Mouse (Mus musculus) urinary bladder, adult 18-20 months (tissue): ENCODE measurements around the gene Hs6st3.

Experiments used
- DNase-seq, 2 experiments: peaks; one replicate each; pipeline ENCODE4 v3.0.0; 2022; ENCODE audit warnings: low spot score in 2 of 2, mixed read lengths in 2 of 2

Gene Hs6st3

DNA sequence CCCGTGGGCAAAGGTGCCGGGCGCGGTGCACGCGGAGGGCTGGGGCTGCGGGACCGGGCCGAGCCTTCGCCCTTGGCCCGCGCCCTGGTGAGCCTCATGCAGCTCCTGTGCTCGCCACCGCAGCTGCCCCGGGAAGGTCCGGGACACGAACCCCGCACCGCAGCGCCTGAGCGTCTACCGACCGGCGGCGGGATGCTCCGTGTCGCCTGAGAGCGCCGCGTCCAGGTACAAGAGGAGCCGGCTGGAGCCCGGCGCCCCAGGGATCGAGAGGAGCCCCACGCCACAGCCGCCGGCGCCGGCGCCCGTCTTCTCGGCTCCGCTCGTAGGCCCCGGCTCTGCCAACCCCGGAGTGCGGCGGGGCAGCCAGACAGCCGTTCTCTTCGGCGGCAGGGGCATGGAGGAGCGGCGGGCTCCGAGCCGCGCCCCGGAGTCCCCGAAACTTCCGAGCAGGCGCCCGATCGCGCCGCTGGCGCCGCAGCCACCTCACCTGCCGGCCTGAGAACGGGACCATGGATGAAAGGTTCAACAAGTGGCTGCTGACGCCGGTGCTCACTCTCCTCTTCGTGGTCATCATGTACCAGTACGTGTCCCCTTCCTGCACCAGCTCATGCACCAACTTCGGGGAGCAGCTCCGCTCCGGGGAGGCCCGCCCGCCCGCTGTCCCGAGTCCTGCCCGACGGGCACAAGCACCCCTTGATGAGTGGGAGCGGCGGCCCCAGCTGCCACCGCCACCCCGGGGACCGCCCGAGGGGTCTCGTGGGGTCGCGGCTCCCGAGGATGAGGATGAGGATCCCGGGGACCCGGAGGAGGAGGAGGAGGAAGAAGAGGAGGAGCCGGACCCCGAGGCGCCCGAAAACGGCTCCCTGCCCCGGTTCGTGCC lies at the start of gene Hs6st3:
Hs6st3 (plus strand) TSS at position 436 of the 880 bp plus-strand sequence.
- DNase-seq, result peak in 1 of 2 experiments; percentile 8

DNA sequence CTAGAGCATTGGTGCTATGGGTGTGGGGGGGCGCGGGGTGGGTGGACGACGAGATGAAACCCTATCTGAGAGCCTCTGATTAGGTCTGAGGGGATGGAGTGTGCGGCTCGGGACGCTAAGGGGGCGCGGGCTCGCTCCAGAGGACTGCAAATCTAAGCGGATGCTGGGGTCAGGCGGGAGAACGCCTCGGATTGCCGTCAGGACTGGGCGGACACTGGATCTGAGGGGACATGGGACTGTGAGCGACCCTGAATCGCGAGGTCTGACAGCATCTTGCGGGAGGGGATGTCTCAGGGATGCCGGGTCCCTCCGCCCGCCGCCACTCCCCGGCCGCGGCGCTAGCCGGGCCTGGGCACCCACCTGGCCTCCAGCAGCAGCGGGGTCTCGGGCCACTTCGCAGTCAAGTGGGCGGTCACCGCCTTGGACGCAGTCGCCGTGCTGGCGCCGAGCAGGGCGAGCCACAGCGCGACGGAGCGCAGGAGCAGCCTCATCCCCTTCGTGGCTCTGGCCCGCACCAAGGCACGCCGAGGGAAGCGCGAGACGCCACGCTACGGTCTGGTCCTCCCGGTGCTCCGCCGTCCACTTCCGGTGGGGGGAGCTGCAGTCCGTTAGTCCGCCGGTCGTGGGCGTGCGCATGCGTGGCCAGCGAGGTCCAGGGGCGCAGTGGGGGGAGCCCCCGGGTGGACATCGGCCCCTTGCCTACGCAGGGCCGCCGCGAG lies 39.1 kb upstream of the Hs6st3 start, which contains the start of gene Uggt2:
Uggt2 (minus strand) TSS at position 580 of the 719 bp plus-strand sequence.
- DNase-seq, result peak; percentile 57 to 58

DNA sequence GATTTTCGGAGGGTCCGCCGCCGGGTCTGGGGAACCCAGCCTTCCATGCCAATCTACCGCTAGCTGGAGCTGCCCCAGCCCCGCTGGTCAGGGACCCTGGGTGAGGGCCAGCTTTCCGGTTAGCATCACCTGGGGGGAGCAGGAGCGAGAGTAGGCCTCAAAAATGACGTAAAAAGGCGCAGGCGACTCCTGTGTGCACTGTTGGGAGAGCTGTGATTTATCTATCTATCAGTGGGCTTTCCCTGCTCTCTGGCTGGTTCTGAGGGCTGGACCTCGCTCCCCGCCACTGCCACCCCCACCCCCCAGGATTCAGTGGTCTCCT lies 38.6 kb upstream of the Hs6st3 start:
- DNase-seq, result no peak

DNA sequence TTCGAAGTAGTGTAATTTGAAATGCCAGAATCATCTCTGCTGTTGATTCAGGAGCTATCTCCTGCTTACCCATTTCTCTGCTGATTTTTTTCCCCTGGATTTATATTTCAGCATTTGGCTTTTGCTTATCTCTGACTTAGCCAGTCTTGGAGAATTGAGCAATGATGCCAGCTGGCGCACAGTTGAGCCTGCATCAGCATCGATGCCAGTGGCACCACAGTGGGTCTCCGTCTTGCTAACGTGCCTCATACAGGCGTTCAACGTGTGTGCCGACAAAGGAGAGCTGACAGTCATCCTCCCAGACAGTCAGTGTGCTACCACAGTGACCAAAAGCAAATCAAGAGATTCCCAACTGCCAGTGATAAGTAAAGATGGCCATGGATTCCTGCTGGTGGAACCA lies 30.6 kb upstream of the Hs6st3 start:
- DNase-seq, result no peak

DNA sequence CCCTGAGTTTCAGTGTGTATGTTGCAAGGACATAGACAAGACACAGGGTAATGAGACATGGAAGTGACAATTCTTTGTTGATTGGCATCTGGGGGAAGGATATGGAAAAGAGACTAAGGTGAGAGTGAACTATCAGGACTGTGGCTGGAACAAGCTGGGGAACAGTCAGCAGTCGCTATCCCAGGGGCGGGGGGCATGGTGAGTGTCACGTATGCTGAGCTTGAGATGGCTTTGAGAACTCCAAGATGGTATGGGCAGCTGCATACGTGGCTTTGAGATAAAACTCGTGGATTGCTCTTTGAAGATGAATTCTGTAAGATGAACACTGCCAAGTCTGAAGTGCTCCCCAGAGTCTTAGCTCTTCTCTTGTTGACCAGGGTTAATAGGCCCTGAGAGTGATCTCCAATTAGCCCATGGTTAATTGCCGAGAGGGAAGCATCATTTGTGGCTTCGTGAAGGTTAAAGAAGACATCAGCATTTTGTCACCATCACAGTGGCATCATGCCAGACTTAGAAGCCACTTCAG lies 29.3 kb upstream of the Hs6st3 start:
- DNase-seq, result no peak

DNA sequence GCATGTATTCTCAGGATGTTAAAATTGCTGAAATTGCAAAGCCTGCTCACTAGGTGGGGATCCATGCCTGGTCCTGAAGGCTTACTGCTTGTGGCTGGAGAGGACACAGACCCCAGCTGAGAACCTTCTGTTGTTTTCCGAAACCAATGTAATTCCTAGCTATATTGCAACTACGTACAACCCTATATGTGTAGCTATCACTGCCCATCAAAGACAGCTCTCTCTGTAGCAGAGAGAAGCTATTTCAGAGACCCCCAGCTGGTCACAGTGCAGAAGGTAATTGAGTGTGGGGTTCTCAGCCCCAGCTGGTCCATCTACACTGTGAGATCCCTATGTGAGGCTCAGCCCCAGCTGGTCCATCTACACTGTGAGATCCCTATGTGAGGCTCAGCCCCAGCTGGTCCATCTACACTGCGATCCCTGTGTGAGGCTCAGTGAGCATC lies 28.3 kb upstream of the Hs6st3 start:
- no peak for DNase-seq

DNA sequence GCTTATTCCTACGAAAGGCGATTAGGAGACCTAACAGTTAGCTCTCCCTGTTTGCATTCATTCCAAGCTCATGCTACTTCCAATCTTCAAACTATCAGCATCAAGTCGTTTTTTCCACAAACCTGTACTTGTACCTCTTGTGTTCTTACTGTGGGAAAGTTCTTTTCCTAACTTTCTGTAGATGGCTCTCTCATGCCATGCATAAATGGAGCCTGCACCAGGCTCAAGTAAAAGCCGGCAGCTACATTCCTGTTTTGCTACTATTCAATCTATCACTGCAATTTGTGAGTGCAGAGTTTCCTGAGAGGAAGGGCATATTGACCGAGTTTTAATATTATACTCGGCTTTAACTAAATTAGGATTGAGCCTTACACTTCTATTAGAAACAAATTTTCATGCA lies 25.6 kb upstream of the Hs6st3 start:
- DNase-seq, result no peak

DNA sequence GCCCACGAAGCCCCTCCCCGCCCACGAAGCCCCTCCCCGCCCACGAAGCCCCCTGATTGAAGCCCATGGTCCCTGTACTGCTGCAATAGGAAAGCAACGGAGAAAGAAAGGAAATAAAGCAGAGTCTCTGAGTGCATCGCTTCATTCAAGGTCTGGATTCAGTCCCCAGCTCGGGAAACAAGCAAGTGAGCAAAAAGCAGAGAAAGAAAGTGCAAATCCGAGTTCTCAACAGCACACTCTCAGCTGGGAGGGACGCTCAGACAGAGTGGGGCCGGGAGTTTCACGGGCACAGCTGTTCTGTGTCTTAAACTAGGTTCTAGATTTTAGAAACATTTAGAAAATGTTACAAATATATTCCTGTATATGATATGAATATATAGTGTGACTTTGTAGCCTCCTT lies 14.6 kb upstream of the Hs6st3 start:
- no peak for DNase-seq

DNA sequence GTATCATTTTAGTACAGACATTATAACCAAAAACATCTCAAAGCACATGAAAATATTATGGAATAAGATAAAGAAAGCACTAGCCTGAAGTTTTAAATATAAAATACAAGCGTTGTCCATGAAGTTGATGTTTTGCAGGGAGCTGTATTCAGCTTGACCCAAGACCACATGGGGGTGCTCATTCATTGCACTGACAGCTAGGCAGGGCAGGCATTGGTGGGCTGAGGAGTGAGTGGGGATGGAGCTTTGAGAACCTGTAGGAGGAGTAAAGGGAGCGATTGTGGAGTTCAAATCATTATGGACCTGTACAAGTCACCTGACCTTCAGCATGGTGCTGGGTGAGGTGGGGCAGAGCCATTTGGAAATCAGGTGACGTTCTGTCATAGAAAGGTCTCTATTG lies 14.1 kb upstream of the Hs6st3 start:
- no peak for DNase-seq

DNA sequence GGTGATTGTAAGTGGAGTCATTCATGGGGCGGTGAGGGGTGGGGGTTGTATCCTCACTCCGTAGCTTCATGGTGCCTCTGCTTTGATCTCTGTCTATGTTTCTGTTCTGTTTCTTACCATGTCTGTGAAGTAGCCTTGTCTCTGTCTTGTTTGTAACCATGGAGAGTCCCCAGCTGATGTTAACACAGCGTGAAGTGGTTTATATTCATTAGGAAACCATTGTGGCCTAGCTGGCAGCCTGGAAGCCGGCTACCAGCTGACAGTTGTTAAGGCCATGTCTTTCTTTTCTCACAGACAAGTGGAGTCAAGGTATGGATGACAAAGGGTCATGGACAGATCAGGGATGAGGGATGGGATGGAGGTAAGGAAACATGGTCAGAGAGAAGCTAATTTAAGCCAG lies 12.3 kb upstream of the Hs6st3 start:
- DNase-seq, result no peak

DNA sequence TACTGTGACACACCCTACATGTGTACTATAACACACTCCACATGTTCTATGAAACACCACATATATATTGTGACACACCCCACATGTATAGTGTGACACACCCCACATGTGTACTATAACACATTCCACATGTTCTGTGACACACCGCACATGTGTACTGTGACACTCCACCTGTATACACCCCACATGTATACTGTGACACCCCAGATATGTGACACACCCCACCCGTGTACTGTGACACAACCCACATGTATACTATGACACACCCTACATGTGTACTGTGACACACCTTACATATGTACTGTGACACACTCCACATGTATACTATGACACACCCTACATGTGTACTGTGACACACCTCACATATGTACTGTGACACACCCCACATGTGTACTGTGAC lies 10.8 kb upstream of the Hs6st3 start:
- DNase-seq, result no peak

DNA sequence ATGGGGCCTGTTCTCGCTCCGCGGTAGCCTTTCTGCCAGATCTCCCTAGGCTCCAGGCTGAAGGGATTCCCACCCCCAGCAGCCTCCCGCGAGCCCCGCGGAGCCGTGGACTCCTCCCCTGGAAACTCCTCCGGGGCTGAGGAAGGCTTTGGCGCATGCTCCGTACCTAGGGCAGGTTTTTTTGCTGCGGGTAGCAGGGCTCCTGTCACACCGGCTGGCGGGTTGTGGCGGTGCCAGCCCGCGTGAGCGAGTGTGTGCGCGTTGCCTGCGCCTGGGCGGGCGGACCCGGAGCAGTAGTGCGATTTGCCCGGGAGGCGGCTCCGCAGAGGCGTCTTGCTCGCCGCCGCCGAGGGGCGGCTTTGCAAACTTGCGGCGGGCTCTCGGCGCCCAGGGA lies 632 bp upstream of the Hs6st3 start:
- peak; percentile 7 to 39 for DNase-seq

DNA sequence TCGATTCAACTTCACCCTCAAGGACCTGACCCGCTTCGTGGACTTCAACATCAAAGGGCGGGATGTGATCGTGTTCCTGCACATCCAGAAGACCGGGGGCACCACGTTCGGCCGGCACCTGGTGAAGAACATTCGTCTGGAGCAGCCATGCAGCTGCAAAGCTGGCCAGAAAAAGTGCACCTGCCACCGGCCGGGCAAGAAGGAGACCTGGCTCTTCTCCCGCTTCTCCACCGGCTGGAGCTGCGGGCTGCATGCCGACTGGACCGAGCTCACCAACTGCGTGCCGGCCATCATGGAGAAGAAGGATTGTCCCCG lies 602 bp downstream of the Hs6st3 start:
- peak in 1 of 2 experiments; percentile 11 for DNase-seq

DNA sequence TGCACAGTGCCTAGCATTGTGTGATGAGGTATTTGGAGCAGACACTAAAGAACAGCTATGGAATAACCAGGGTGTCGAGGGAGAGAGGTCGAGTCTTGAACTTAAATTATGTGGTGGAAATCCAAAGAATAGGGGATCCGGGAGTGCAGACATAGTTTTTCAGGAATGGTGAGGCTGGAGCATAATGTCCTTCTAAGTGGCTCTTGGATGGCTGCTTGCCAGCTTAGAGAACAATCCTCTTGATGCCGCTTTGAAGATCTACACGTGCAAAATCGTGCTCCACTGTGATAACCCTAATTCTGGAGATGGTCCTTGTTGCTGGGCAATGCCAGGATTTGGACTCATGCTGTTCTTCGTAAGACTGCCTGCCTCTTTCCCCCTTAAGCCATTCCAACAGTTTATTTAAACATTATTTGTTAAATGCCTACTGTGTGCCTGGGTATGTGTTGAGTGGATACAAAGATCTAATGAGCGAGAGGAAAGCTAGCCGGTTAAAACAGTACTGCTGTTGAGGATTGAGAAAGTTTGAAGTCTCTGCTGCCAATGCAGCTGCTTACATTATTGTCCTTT lies 1.3 kb downstream of the Hs6st3 start:
- no peak for DNase-seq

DNA sequence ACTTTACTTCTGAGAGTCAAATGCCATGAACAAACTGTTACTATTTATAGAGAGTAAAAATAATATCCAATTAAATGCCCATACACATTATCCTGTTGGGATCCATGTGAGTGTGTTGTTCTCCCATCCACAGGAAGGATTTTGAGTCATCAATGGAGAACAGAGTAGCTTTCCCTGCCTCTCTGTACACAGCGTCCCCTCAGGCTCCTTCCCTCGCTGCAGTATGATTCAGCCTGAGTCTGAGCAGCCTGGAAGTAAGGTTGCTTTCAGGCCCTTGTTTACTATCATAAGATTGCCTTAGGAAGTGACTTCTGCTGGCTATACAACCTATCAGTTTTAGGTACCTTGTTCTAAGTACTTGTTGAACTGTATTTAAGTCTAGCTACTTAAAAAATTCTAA lies 14.9 kb downstream of the Hs6st3 start:
- no peak for DNase-seq

DNA sequence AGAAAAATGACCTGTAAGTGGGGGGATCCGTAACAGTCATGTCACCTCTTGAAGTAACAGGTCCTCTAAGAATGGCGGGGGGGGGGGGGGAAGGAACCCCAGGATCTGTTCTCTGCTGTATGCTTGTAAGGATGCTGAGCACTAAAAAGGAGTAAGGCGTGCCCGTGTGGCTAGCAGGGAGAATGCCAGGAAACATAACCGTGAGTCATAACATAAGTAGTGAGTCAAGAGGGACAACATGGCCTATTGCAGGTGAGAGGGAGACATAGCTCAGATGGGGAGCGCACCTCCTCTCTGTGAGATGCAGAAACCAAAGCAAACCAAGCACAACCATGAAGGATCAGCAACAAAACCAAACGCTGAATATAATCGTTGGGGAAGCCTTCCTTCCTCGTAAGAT lies 55.8 kb downstream of the Hs6st3 start:
- DNase-seq, result no peak

DNA sequence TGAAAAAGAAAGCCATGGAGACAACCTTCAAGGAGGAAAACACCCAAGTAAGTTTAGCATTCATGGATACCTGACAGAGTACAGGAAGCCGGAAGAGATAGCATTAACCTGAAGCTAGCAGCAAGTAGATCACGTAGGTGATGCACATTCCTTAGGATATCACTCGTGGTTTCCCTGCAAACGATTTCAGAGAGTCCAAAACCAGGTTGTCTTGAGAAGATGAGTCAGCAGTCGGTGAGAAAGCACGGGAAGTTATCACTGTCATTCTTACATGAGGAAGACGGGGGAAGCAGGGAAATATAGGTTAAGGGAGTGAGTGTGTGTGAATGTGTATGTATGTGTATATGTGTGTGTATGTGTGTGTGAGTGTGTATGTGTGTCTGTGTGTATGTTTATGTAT lies 65.4 kb downstream of the Hs6st3 start:
- DNase-seq, result no peak

DNA sequence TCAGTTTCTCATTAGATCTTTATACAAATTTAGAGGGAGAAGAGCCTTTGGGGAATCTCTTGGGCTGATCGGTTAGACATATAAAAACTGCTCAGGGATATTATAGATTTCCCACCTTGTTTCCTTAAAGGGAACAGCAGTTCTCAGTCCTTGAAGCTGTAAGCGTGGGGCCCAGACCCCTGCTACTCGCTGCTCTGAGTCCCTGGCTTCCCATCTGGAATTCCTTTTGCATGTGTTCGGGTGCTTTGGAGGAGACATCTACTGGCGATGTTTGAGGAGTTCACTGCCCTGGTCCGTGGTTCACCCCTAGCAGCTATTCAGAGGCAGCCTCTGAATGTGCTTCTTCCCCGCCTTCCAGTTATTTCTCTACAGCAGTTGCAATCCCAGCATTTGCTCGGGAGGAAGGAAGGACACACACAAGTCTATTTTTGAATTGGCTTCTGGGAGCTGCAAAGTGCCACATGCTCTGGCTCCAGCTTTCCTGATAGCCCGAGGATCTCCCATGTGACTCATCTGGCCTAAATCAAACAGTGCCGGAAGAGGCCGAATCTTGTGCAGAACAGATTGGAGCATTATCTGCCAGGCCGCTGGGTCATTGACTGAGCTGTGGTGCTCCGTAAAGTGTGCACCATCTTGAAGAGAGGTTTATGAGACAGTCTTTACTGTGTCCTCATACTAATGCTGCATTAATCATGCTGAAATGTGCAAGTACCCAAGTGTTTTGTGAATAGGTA lies 77.6 kb downstream of the Hs6st3 start:
- no peak for DNase-seq

DNA sequence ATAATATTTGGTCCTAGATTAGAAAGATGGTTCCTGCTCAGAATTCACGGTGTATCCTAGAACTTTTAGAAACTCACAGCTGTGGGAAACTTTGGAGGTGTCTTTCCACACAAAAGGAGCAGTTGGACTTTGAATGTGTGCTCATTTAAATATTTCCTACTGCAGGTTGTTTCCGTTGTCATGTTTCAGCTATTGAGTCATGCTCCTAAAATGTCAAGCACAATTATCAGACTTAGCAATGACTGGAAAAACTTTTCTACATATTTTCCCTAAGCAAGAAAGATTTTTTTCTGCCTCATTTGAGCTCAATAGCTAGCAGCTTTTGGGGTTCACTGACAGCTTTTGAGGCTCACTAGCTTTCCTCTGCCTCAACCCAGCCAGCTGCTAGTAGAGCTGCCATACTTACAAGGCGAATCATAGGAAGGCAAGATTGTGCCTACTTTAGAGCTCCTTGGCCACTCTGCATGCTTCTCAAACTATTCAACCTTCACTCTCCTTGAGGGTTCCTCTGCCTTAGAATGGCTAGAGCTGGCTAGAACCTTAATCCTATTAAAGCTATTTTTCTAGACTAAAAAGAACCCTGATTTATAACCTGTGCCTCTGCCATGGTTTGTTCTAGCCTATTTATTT lies 89.7 kb downstream of the Hs6st3 start:
- no peak for DNase-seq

DNA sequence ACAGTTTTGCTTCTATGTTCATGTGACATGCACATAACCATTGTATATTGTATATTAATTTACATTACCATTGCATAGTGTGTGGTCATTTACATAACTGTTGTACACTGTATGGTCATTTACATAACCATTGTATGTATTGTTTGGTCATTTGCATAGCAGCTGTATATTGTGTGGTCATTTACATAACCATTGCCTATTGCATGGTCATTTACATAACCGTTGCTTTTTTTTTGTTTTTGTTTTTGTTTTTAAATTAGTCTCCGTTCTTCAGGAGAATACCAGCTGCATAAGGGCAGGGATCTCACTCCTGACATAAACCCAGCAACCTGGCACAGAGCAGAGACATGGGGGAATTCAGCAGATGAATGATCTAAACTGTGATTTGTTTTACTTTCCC lies 95.5 kb downstream of the Hs6st3 start:
- DNase-seq, result no peak

DNA sequence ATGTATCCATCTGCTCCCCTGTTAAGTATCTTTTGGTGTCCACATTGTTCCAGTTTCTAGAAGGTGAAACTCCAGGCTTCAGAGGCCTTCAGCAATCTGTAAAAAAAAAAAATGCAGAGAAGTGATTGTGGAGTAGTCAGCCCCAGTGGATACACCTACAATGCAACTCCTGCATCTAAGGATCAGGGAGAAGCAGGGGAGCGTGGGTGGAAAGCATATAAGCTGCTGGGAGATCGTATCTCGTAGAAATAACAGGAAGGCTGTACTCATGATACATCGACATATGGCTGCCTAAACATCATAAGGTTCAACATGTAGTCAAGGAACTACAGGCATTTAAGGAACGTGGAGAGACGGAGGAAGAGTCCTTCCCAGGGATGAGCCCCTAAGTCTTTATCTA lies 109.0 kb downstream of the Hs6st3 start:
- DNase-seq, result no peak
